Mouse (Mus musculus): ENCODE results near the gene AI854703. TPM values are rescaled to one million over a fixed set of nuclear protein-coding genes. Genes with fewer than 3 reads are reported as not detected.

Gene AI854703
- polyA plus RNA-seq, 1 experiment from 2014 or later = 1.6 TPM

DNA sequence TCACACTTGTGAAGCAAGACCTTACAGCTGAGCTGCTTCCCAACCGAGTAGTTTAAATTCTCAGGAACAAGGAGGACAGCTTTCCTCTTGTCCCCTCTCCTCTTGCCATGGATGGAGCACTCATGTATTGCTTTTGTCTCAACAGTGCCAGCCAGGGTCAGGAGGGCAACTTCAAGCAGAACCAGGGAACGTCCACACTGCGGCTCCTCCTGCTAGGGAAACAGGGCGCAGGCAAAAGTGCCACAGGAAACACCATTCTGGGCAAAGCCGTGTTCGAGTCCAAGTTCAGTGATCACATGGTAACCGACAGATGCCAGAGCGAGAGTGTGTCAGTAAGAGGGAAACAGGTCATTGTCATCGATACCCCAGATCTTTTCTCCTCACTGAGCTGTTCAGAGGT, 23.5 kb downstream of the AI854703 start:
- H3K27me3 ChIP-seq (ENCODE audit: control insufficient read depth, insufficient read depth, low read length) = no peaks in the 10 kb centered on the region

DNA sequence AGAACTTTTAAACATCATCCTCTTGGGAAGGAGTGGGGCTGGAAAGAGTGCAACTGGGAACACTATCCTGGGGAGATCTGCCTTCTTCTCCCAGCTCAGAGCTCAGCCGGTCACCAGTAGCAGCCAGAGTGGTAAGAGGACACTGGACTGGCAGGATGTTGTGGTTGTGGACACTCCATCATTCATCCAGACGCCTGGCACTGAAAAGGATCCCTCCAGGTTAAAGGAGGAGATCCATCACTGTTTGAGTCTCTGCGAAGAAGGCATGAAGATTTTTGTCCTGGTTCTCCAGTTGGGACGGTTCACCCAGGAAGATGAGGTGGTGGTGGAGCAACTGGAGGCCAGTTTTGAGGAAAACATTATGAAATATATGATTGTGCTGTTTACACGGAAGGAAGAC, 32.2 kb downstream of the AI854703 start:
- Histone ChIP-seq H3K4me1 (ENCODE audit: control insufficient read depth, insufficient read depth, low read length) (no peaks in the 10 kb centered on the region), H3K36me3 (ENCODE audit: control insufficient read depth, insufficient read depth, low read length) (no peaks in the 10 kb centered on the region), H3K27me3 (ENCODE audit: control insufficient read depth, insufficient read depth, low read length) (no peaks in the 10 kb centered on the region), H3K4me3 (ENCODE audit: low read depth, low read length) (no peak overlapping the region), H3K9ac (ENCODE audit: low read length) (no peak overlapping the region), H3K9me3 (ENCODE audit: control insufficient read depth, low read length) (no peaks in the 10 kb centered on the region), H3K27ac (ENCODE audit: low read depth, low read length) (no peak overlapping the region), H3K4me2 (ENCODE audit: low read depth) (no peak overlapping the region)
- 76% methylated on average over 5 of the region's 5 CpGs for WGBS
- ATAC-seq (ENCODE audit: insufficient read depth, low FRiP score, low TSS enrichment) = no peak
- no peak for DNase-seq (ENCODE audit: low spot score)

More for the DNA sequence above, 23.5 kb downstream of the AI854703 start:
- Histone ChIP-seq H3K4me3 (ENCODE audit: low read depth, low read length) (no peak overlapping the region), H3K4me1 (ENCODE audit: control insufficient read depth, insufficient read depth, low read length) (no peaks in the 10 kb centered on the region), H3K36me3 (ENCODE audit: control insufficient read depth, insufficient read depth, low read length) (no peaks in the 10 kb centered on the region), H3K9me3 (ENCODE audit: control insufficient read depth, low read length) (no peaks in the 10 kb centered on the region), H3K27ac (ENCODE audit: low read depth, low read length) (no peak overlapping the region), H3K9ac (ENCODE audit: low read length) (no peak overlapping the region), H3K4me2 (ENCODE audit: low read depth) (no peak overlapping the region)
- 91% methylated on average over 9 of the region's 9 CpGs for WGBS
- ATAC-seq (ENCODE audit: insufficient read depth, low FRiP score, low TSS enrichment) (no peak), DNase-seq (ENCODE audit: low spot score) (no peak)

DNA sequence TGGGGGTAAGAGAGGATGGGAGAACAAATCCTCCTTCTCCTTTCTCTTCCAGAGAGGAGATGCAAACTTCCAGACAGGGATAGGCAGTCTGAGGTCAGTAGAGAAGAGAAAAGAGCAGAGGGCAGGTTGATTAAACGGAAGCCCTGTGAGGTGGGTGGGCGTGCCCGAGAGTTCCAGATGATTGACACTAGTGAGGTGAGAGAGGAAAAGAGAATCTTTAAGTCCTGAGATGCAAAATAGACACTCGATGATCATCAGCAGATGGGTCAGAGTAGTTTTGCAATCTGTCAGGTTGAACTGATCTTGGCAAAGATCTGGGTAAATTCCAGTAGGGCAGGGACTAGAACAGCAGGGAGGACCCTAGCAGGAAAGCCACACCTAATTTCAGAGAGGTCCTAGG, 38.2 kb downstream of the AI854703 start:
- H3K9ac ChIP-seq (ENCODE audit: low read length) = no peak overlapping the region
- H3K4me3 ChIP-seq (ENCODE audit: low read depth, low read length) = no peak overlapping the region
- no peaks in the 10 kb centered on the region for H3K36me3 ChIP-seq (ENCODE audit: control insufficient read depth, insufficient read depth, low read length)
- 93% methylated on average over 4 of the region's 4 CpGs for WGBS
- ATAC-seq (ENCODE audit: insufficient read depth, low FRiP score, low TSS enrichment) (no peak), DNase-seq (ENCODE audit: low spot score) (no peak)
- no peaks in the 10 kb centered on the region for H3K27me3 ChIP-seq (ENCODE audit: control insufficient read depth, insufficient read depth, low read length)
- no peaks in the 10 kb centered on the region for H3K9me3 ChIP-seq (ENCODE audit: control insufficient read depth, low read length)
- H3K4me1 ChIP-seq (ENCODE audit: control insufficient read depth, insufficient read depth, low read length) = no peaks in the 10 kb centered on the region
- no peak overlapping the region for H3K27ac ChIP-seq (ENCODE audit: low read depth, low read length)
- H3K4me2 ChIP-seq (ENCODE audit: low read depth) = no peak overlapping the region

DNA sequence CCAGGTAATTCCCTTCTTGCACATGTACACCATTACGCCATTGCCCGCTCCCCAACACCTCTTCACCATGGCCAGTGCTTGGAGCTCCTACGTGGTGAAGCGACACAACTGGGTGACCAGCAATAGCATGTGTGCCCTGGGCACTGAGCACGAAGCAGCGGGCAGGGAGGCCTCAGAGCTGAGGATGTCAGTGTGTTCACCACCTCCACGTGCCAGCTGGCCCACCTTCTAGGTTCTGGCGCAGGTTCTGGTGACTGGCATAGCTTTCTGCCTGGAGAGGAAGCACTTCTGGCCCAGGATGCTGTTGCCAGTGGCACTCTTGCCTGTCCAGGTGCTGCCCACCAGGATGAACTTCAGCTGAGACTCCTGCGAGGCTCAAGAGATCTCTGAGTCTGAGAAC, 38.9 kb downstream of the AI854703 start:
- no peak for ATAC-seq (ENCODE audit: insufficient read depth, low FRiP score, low TSS enrichment)
- H3K9me3 ChIP-seq (ENCODE audit: control insufficient read depth, low read length) = no peaks in the 10 kb centered on the region
- H3K9ac ChIP-seq (ENCODE audit: low read length) = no peak overlapping the region
- 90% methylated on average over 9 of the region's 9 CpGs for WGBS
- H3K27ac ChIP-seq (ENCODE audit: low read depth, low read length) = no peak overlapping the region
- no peaks in the 10 kb centered on the region for H3K27me3 ChIP-seq (ENCODE audit: control insufficient read depth, insufficient read depth, low read length)
- no peaks in the 10 kb centered on the region for H3K36me3 ChIP-seq (ENCODE audit: control insufficient read depth, insufficient read depth, low read length)
- no peak overlapping the region for H3K4me2 ChIP-seq (ENCODE audit: low read depth)
- H3K4me3 ChIP-seq (ENCODE audit: low read depth, low read length) = no peak overlapping the region
- H3K4me1 ChIP-seq (ENCODE audit: control insufficient read depth, insufficient read depth, low read length) = no peaks in the 10 kb centered on the region
- no peak for DNase-seq (ENCODE audit: low spot score)

DNA sequence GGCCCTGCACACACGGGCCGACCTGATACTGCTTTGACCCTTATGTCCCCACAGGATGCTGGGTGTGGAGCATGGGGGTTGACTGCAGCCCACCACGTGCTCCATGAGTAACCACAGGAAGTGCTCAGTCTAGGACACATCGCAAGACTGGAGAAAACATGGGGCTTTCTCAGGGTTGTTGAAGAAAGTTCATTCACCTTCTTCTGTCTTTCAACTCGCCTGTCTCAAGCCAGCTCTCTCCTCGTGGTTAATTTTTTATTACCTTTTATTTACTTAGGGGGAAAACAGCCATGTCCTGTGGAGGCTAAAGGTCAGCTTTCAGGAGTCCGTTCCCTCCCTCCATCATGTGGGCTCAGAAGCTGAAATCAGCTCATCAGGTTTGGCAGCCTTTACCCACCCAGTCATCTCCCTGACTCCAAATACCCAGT, 39.6 kb downstream of the AI854703 start:
- no peak overlapping the region for H3K27ac ChIP-seq (ENCODE audit: low read depth, low read length)
- no peaks in the 10 kb centered on the region for H3K9me3 ChIP-seq (ENCODE audit: control insufficient read depth, low read length)
- H3K9ac ChIP-seq (ENCODE audit: low read length) = no peak overlapping the region
- 52% methylated on average over 7 of the region's 7 CpGs for WGBS
- H3K4me3 ChIP-seq (ENCODE audit: low read depth, low read length) = no peak overlapping the region
- no peak for DNase-seq (ENCODE audit: low spot score)
- no peaks in the 10 kb centered on the region for H3K36me3 ChIP-seq (ENCODE audit: control insufficient read depth, insufficient read depth, low read length)
- no peaks in the 10 kb centered on the region for H3K27me3 ChIP-seq (ENCODE audit: control insufficient read depth, insufficient read depth, low read length)
- no peak for ATAC-seq (ENCODE audit: insufficient read depth, low FRiP score, low TSS enrichment)
- H3K4me2 ChIP-seq (ENCODE audit: low read depth) = no peak overlapping the region
- H3K4me1 ChIP-seq (ENCODE audit: control insufficient read depth, insufficient read depth, low read length) = no peaks in the 10 kb centered on the region

DNA sequence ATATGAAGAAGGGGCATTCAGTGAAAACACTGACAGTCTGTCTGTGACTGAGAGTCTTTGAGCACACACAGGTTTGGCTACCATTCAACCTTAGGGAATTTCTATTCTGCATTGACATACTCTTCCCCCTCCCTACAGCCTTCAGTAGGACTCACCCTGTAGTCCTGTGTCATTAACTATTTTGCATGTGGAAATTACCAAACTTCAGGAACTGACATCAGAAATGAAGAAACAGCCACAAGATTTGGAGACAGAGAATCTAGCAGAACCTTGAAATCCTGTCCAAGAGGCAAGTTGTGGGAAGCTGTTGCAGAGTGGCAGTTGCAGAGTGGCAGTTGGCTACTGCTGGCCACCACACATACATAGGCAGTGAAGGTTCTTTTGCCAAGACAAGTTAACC, 41.5 kb downstream of the AI854703 start:
- Histone ChIP-seq H3K27me3 (ENCODE audit: control insufficient read depth, insufficient read depth, low read length) (no peaks in the 10 kb centered on the region), H3K4me2 (ENCODE audit: low read depth) (no peak overlapping the region), H3K36me3 (ENCODE audit: control insufficient read depth, insufficient read depth, low read length) (no peaks in the 10 kb centered on the region), H3K9ac (ENCODE audit: low read length) (no peak overlapping the region), H3K27ac (ENCODE audit: low read depth, low read length) (no peak overlapping the region), H3K4me1 (ENCODE audit: control insufficient read depth, insufficient read depth, low read length) (no peaks in the 10 kb centered on the region), H3K4me3 (ENCODE audit: low read depth, low read length) (no peak overlapping the region), H3K9me3 (ENCODE audit: control insufficient read depth, low read length) (no peaks in the 10 kb centered on the region)
- DNase-seq (ENCODE audit: low spot score) (no peak), ATAC-seq (ENCODE audit: insufficient read depth, low FRiP score, low TSS enrichment) (no peak)

DNA sequence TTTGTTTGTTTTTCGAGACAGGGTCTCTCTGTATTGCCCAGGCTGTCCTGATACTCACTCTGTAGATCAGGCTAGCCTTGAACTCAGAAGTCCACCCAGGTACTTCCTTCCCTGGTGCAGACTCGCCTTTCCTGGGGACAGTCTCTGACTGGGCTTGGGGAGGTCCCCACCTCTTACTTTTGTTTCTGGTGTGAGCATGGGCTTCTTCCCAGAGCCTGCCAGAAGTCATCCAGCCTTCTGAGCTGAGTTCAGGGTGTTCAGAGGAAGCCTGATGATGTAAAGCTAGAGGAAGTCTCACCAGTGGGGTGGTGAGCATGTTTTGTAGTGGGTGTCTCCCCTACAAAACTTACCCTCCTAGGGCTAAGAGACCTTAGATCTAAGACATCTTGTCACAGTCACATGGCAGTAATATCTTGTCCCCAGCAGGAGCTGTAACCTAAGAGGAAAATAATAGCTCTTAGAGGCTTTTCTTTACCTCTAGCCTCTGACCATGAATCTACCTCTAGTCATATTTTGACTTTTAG, 42.9 kb downstream of the AI854703 start:
- 78% methylated on average over 2 of the region's 2 CpGs for WGBS
- H3K27ac ChIP-seq (ENCODE audit: low read depth, low read length) = no peak overlapping the region
- no peaks in the 10 kb centered on the region for H3K36me3 ChIP-seq (ENCODE audit: control insufficient read depth, insufficient read depth, low read length)
- no peak for DNase-seq (ENCODE audit: low spot score)
- no peak overlapping the region for H3K9ac ChIP-seq (ENCODE audit: low read length)
- no peaks in the 10 kb centered on the region for H3K27me3 ChIP-seq (ENCODE audit: control insufficient read depth, insufficient read depth, low read length)
- H3K4me1 ChIP-seq (ENCODE audit: control insufficient read depth, insufficient read depth, low read length) = no peaks in the 10 kb centered on the region
- no peaks in the 10 kb centered on the region for H3K9me3 ChIP-seq (ENCODE audit: control insufficient read depth, low read length)
- no peak overlapping the region for H3K4me3 ChIP-seq (ENCODE audit: low read depth, low read length)
- H3K4me2 ChIP-seq (ENCODE audit: low read depth) = no peak overlapping the region
- ATAC-seq (ENCODE audit: insufficient read depth, low FRiP score, low TSS enrichment) = no peak

DNA sequence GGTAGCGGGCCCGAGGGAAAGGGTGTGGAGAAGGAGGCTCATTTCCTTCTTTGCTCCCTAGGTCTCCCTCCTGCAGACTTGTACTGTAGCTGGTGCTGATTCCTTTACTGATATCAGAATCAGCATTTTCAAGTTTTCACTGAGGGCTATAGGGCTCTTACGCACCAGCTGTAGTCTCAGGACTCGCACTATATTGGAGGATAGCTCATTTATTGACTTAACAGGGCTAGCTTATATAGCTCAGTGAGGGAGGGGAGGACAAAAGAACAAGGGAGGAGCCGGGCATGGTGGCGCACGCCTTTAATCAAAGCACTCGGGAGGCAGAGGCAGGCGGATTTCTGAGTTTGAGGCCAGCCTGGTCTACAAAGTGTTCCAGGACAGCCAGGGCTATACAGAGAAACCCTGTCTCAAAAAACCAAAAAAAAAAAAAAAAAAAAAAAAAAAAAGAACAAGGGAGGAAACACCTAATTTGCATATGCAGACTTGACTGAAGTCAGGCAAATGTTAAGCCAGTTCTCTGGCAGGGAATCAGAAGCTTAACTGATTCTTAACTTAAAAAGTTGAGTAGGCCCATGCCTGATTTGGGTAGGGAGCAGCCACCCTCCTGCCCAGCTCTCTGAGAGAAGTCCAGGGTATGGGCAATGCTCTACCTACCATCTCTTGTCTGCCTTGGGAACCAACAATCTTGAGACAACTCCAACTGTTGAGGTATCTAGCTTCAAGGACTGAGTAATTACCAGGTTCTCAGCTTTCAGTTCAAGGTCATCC, 47.9 kb downstream of the AI854703 start:
- Histone ChIP-seq H3K27me3 (ENCODE audit: control insufficient read depth, insufficient read depth, low read length) (no peaks in the 10 kb centered on the region), H3K9me3 (ENCODE audit: control insufficient read depth, low read length) (no peaks in the 10 kb centered on the region), H3K4me2 (ENCODE audit: low read depth) (no peak overlapping the region), H3K4me1 (ENCODE audit: control insufficient read depth, insufficient read depth, low read length) (no peaks in the 10 kb centered on the region), H3K4me3 (ENCODE audit: low read depth, low read length) (no peak overlapping the region), H3K9ac (ENCODE audit: low read length) (no peak overlapping the region), H3K27ac (ENCODE audit: low read depth, low read length) (no peak overlapping the region), H3K36me3 (ENCODE audit: control insufficient read depth, insufficient read depth, low read length) (no peaks in the 10 kb centered on the region)
- DNase-seq (ENCODE audit: low spot score) (no peak), ATAC-seq (ENCODE audit: insufficient read depth, low FRiP score, low TSS enrichment) (no peak)
- WGBS = 94% methylated on average over 9 of the region's 9 CpGs

DNA sequence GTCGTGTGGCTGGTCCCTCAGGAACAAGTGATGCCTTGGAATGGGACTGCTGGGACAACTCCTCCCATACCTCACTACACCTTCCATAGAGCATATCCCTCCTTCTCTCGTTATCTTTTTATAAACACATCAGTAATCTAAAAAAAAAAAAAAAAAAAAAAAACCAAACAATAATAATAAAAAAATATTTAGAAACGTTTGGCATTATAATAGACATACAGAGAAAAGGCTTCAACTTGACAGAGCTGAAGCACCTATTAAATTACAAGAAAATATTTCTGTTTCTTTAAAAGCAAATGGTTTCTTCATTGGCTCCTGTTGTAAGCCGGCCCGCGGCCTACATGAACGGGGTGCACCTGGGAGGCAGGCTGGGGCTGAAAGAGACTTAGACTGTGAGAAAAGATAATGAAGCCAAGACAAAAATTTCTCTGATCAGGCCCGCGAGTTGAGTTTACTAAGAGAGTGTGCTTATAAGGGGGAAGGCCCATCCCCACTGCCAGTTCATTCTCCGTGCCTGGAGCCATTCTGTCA, 48.9 kb downstream of the AI854703 start:
- no peak for DNase-seq (ENCODE audit: low spot score)
- Histone ChIP-seq H3K4me2 (ENCODE audit: low read depth) (no peak overlapping the region), H3K4me3 (ENCODE audit: low read depth, low read length) (no peak overlapping the region), H3K27me3 (ENCODE audit: control insufficient read depth, insufficient read depth, low read length) (no peaks in the 10 kb centered on the region), H3K27ac (ENCODE audit: low read depth, low read length) (no peak overlapping the region), H3K4me1 (ENCODE audit: control insufficient read depth, insufficient read depth, low read length) (no peaks in the 10 kb centered on the region), H3K9me3 (ENCODE audit: control insufficient read depth, low read length) (no peaks in the 10 kb centered on the region), H3K36me3 (ENCODE audit: control insufficient read depth, insufficient read depth, low read length) (no peaks in the 10 kb centered on the region), H3K9ac (ENCODE audit: low read length) (no peak overlapping the region)
- WGBS = 54% methylated on average over 10 of the region's 10 CpGs
- ATAC-seq (ENCODE audit: insufficient read depth, low FRiP score, low TSS enrichment) = no peak
